Mouse (Mus musculus): ENCODE measurements around the gene Sult5a1. TPM values are rescaled to one million over a fixed set of nuclear protein-coding genes. Genes with fewer than 3 reads are reported as not detected.

Gene Sult5a1
- polyA plus RNA-seq, 1 experiment from 2014 or later, result 8.1 TPM

Small RNAs within 50 kb of the gene (microRNA-seq; reads per million reads assigned to microRNA genes)
- gene Mir7079 (not detected), gene Mir7080 (not detected)

Other genes starting within 250 kb of the Sult5a1 start
- gene Ankrd11, start 116.0 kb downstream of the Sult5a1 start, polyA plus RNA-seq (2016; fragmentation: Nextera tagmentation; extraction: Ambion mirVana), result 87.0 and 90.1 TPM in 2 replicates
- gene Spg7, start 95.4 kb downstream of the Sult5a1 start, polyA plus RNA-seq (2016; fragmentation: Nextera tagmentation; extraction: Ambion mirVana), result 62.6 and 63.9 TPM in 2 replicates
- 1,018 and 1,026 TPM in 2 replicates for gene Rpl13, start 56.0 kb downstream of the Sult5a1 start, polyA plus RNA-seq (2016; fragmentation: Nextera tagmentation; extraction: Ambion mirVana)
- gene Cpne7, start 40.9 kb downstream of the Sult5a1 start, polyA plus RNA-seq (2016; fragmentation: Nextera tagmentation; extraction: Ambion mirVana), result 0.15 and 0.35 TPM in 2 replicates
- 0.35 and 0.36 TPM in 2 replicates for gene Dpep1, start 27.9 kb upstream of the Sult5a1 start, polyA plus RNA-seq (2016; fragmentation: Nextera tagmentation; extraction: Ambion mirVana)
- gene Chmp1a, start 54.4 kb upstream of the Sult5a1 start, polyA plus RNA-seq (2016; fragmentation: Nextera tagmentation; extraction: Ambion mirVana), result 160 and 166 TPM in 2 replicates
- 8.3 and 8.8 TPM in 2 replicates for gene Spata33, start 54.5 kb upstream of the Sult5a1 start, polyA plus RNA-seq (2016; fragmentation: Nextera tagmentation; extraction: Ambion mirVana)
- 37.6 and 39.1 TPM in 2 replicates for gene Cdk10, start 66.5 kb upstream of the Sult5a1 start, polyA plus RNA-seq (2016; fragmentation: Nextera tagmentation; extraction: Ambion mirVana)
- gene Spata2l, start 77.9 kb upstream of the Sult5a1 start, polyA plus RNA-seq (2016; fragmentation: Nextera tagmentation; extraction: Ambion mirVana), result 2.8 and 3.1 TPM in 2 replicates
- 32.9 and 35.0 TPM in 2 replicates for gene Zfp276, start 95.9 kb upstream of the Sult5a1 start, polyA plus RNA-seq (2016; fragmentation: Nextera tagmentation; extraction: Ambion mirVana)
- gene Vps9d1, start 96.0 kb upstream of the Sult5a1 start, polyA plus RNA-seq (2016; fragmentation: Nextera tagmentation; extraction: Ambion mirVana), result 37.7 and 44.3 TPM in 2 replicates
- gene Fanca, start 160.3 kb upstream of the Sult5a1 start, polyA plus RNA-seq (2016; fragmentation: Nextera tagmentation; extraction: Ambion mirVana), result 20.9 and 21.0 TPM in 2 replicates
- 28.9 and 32.2 TPM in 2 replicates for gene Spire2, start 174.4 kb upstream of the Sult5a1 start, polyA plus RNA-seq (2016; fragmentation: Nextera tagmentation; extraction: Ambion mirVana)
- 212 and 231 TPM in 2 replicates for gene Tcf25, start 215.4 kb upstream of the Sult5a1 start, polyA plus RNA-seq (2016; fragmentation: Nextera tagmentation; extraction: Ambion mirVana)
- 0.09 and 0.20 TPM in 2 replicates for gene Mc1r, start 248.8 kb upstream of the Sult5a1 start, polyA plus RNA-seq (2016; fragmentation: Nextera tagmentation; extraction: Ambion mirVana)